Mouse (Mus musculus) embryonic facial prominence, embryonic 12.5 days (tissue): ENCODE measurements around the gene Daam2. TPM values are rescaled to one million over a fixed set of nuclear protein-coding genes. Genes with fewer than 3 reads are reported as not detected.
"Not testable (repeated sequence)": the region's sequence is repeated elsewhere in the genome, so short reads cannot be mapped to it uniquely, and the experiment has no call there.

Experiments used
- ATAC-seq: fragments of 200-750 bp; cut with Nextera tagmentation; 2 replicates; pipeline ENCODE4 v1.8.0; 2017; ENCODE audit not compliant: insufficient number of reproducible peaks, insufficient read depth, low FRiP score, low TSS enrichment
- H3K27ac ChIP-seq: fragments of 300-500 bp; sonication (generic); 2 replicates; pipeline ENCODE4 v1.5.1; 2016; ENCODE audit warnings: mild to moderate bottlenecking
- H3K27me3 ChIP-seq: fragments of 300-500 bp; sonication (generic); 2 replicates; pipeline ENCODE4 v1.6.1; 2016; ENCODE audit warnings: mild to moderate bottlenecking, moderate library complexity
- H3K36me3 ChIP-seq: fragments of 300-500 bp; sonication (generic); 2 replicates; pipeline ENCODE4 v1.6.1; 2016; ENCODE audit warnings: mild to moderate bottlenecking
- H3K4me1 ChIP-seq: fragments of 300-500 bp; sonication (generic); 2 replicates; pipeline ENCODE4 v1.6.1; 2016
- H3K4me2 ChIP-seq: fragments of 300-500 bp; sonication (generic); replicated peaks from 2 replicates; pipeline ENCODE4 v1.6.1; 2016; ENCODE audit warnings: mild to moderate bottlenecking, moderate library complexity
- H3K4me3 ChIP-seq: fragments of 300-500 bp; sonication (generic); 2 replicates; pipeline ENCODE4 v1.5.1; 2016; ENCODE audit warnings: mild to moderate bottlenecking
- H3K9ac ChIP-seq: fragments of 300-500 bp; sonication (generic); 2 replicates; pipeline ENCODE4 v1.6.1; 2016; ENCODE audit warnings: mild to moderate bottlenecking, moderate library complexity
- H3K9me3 ChIP-seq: fragments of 300-500 bp; sonication (generic); 2 replicates; pipeline ENCODE4 v1.6.1; 2016; ENCODE audit warnings: mild to moderate bottlenecking, moderate library complexity
- WGBS: fragments of 180-500 bp; shearing (Covaris S2); methylation state at CpG from one replicate; pipeline ENCODE4 v1.1.7; 2016; 5-methylcytosine and 5-hydroxymethylcytosine counted together
- polyA plus RNA-seq: library from polyadenylated mRNA; unstranded; fragments of >200 nt; fragmentation: Nextera tagmentation; extraction: Ambion mirVana; gene quantifications from 2 replicates; pipeline ENCODE4 v1.2.1, GENCODE M21; 2016

Gene Daam2
- polyA plus RNA-seq, 1 experiment from 2014 or later: 12.4 TPM

DNA sequence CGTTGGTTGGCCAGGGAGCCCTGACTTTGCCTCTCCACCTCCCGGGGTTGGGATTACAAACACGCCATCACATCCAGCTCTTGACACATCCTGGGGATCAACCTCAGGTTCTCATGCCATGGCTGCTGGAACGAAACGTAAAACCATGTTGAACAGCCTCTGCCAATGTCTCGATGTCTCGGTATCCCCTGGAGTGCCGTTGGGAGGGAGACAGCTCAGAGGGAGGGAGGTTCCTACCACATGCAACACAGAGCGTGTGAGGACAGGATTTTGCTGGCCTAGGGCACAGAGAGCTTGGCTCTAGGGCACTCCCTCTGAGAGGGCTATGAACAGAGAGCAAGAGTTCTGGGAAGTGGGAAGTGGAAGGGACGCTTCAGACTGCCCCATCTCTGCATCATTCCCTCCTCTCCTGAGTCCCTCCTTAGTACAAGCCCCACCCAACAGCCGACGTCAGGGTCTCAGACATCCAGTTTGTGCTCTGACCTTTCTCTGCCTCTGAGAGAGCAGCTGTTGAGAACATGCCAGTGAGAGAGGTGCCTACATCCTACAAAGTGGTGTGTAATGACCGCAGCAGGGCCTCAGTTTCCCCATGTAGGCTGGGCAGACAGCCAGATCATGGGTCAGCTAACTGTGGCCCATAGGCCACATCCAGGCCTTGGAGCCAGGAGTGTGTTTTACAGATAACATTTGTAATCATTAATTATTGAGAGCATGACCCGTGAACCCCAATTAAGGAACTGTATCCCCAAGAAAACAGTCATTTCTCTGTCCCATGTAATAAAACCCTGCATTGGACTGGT lies 123.6 kb downstream of the Daam2 start:
- peak overlapping the region; percentile 31; the same call in 1 of the 2 replicates for H3K27ac ChIP-seq
- H3K9ac ChIP-seq: no peak overlapping the region
- 78% methylated on average over 14 of the region's 14 CpGs for WGBS
- H3K27me3 ChIP-seq: no peaks in the 10 kb centered on the region
- H3K36me3 ChIP-seq: peaks cover 18% of the 10 kb centered on the region
- no peaks in the 10 kb centered on the region for H3K4me1 ChIP-seq
- ATAC-seq: no peak
- no peak overlapping the region for H3K4me2 ChIP-seq
- no peak overlapping the region for H3K4me3 ChIP-seq
- H3K9me3 ChIP-seq: no peaks in the 10 kb centered on the region

DNA sequence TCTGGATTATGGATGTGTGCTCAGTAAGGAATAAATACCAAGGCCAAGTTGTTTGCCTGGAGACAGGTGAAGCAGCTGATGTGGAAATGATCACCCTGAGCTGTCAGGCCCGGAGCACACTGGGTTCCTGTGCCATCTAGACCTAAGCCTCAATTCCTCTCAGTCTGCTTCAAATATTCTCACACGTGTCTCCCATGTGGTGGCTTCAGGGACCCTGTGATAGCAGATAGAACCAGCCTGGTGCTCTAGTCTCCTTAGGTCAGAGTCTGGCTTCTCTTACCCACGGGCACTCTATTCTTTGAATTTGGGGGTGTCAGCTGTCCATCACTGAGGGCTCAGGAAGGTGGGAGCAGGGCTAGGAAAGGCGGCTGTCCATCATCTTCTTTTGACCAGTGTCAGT lies 124.4 kb downstream of the Daam2 start:
- WGBS: 89% methylated on average over 4 of the region's 4 CpGs

GRCm38 (mm10) chr17:49438822-49439574 lies 125.1 kb downstream of the Daam2 start:
- H3K27me3 ChIP-seq: no peaks in the 10 kb centered on the region
- H3K4me2 ChIP-seq: no peak overlapping the region
- no peak overlapping the region for H3K4me3 ChIP-seq
- H3K27ac ChIP-seq: no peak overlapping the region
- ATAC-seq: no peak
- H3K4me1 ChIP-seq: no peaks in the 10 kb centered on the region
- no peaks in the 10 kb centered on the region for H3K9me3 ChIP-seq
- 84% methylated on average over 12 of the region's 12 CpGs for WGBS
- peaks cover 33% of the 10 kb centered on the region for H3K36me3 ChIP-seq
- no peak overlapping the region for H3K9ac ChIP-seq

More for the DNA sequence above, 124.4 kb downstream of the Daam2 start:
- Histone ChIP-seq H3K9ac (no peak overlapping the region), H3K9me3 (no peaks in the 10 kb centered on the region), H3K4me1 (no peaks in the 10 kb centered on the region), H3K36me3 (peaks cover 26% of the 10 kb centered on the region), H3K4me3 (no peak overlapping the region), H3K27me3 (no peaks in the 10 kb centered on the region), H3K4me2 (no peak overlapping the region), H3K27ac (no peak overlapping the region)
- ATAC-seq: no peak

GRCm38 (mm10) chr17:49437306-49437705 lies 126.8 kb downstream of the Daam2 start:
- H3K9me3 ChIP-seq, H3K9ac ChIP-seq, H3K4me1 ChIP-seq, ATAC-seq, H3K27me3 ChIP-seq, H3K4me3 ChIP-seq, H3K4me2 ChIP-seq, H3K27ac ChIP-seq: not testable (repeated sequence)
- peaks cover 42% of the 10 kb centered on the region for H3K36me3 ChIP-seq

DNA sequence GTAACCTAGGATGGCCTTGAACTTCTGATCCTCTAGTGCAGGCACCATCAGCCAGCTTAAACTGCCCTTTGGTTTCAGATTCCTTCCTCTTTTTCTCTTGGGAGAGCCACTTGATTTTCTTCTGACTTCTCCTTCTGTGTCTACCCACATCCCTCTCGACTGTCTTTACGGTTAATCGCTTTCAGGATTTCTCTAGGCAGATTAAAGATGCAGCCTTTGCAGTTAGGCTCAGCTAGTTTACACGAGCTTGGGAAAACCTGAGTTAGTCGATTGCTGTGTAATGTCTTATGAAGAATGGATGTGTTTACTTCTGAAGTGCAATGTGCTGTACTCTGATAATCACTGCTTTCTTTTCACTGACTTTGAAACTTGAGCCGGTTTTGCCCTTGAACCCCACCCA lies 127.5 kb downstream of the Daam2 start:
- H3K4me3 ChIP-seq: no peak overlapping the region
- peaks cover 42% of the 10 kb centered on the region for H3K36me3 ChIP-seq
- 77% methylated on average over 6 of the region's 6 CpGs for WGBS
- H3K4me2 ChIP-seq: no peak overlapping the region
- no peak overlapping the region for H3K9ac ChIP-seq
- H3K4me1 ChIP-seq: peaks cover 6% of the 10 kb centered on the region; the same call in 1 of the 2 replicates
- H3K27me3 ChIP-seq: no peaks in the 10 kb centered on the region
- H3K27ac ChIP-seq: no peak overlapping the region
- no peaks in the 10 kb centered on the region for H3K9me3 ChIP-seq
- no peak for ATAC-seq

- Histone ChIP-seq H3K4me3 (no peak overlapping the region), H3K27ac (no peak overlapping the region), H3K9me3 (no peaks in the 10 kb centered on the region), H3K4me2 (no peak overlapping the region), H3K36me3 (peaks cover 34% of the 10 kb centered on the region), H3K4me1 (peaks cover 9% of the 10 kb centered on the region; the same call in 1 of the 2 replicates), H3K27me3 (no peaks in the 10 kb centered on the region), H3K9ac (no peak overlapping the region)
- 94% methylated on average over 10 of the region's 10 CpGs for WGBS
- ATAC-seq: no peak
These were observed 129.1 kb downstream of the Daam2 start for GRCm38 (mm10) chr17:49435081-49435480.

DNA sequence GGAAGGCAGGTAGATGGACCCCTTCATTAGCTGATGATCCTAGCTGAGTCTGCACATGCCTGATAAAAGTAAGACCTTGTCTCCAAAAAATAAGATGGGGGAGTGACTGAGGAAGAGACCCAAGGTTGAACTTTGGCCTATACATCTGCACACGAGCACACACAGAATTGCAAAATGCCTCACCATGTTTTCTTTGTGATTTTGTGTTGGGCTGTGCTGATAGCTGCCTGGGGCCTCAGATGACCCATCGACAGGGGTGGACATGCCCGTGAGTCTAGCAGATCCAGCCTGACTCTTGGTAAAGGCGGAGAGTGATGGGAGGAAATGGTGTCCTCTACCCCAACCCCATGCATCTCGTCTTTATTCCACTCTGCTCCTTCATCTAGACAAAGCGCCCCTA lies 129.9 kb downstream of the Daam2 start:
- H3K27ac ChIP-seq: no peak overlapping the region
- peaks cover 33% of the 10 kb centered on the region for H3K36me3 ChIP-seq
- 78% methylated on average over 6 of the region's 6 CpGs for WGBS
- H3K27me3 ChIP-seq: no peaks in the 10 kb centered on the region
- no peak overlapping the region for H3K4me2 ChIP-seq
- ATAC-seq: no peak
- H3K4me1 ChIP-seq: peaks cover 18% of the 10 kb centered on the region
- H3K9ac ChIP-seq: no peak overlapping the region
- no peaks in the 10 kb centered on the region for H3K9me3 ChIP-seq
- no peak overlapping the region for H3K4me3 ChIP-seq

- Histone ChIP-seq H3K4me1 (peaks cover 23% of the 10 kb centered on the region), H3K4me2 (no peak overlapping the region), H3K4me3 (no peak overlapping the region), H3K27ac (no peak overlapping the region), H3K9me3 (no peaks in the 10 kb centered on the region), H3K36me3 (peaks cover 33% of the 10 kb centered on the region), H3K27me3 (no peaks in the 10 kb centered on the region), H3K9ac (no peak overlapping the region)
- no peak for ATAC-seq
- WGBS: 96% methylated on average over 6 of the region's 6 CpGs
These were observed 131.1 kb downstream of the Daam2 start for GRCm38 (mm10) chr17:49433071-49433470.

- ATAC-seq: no peak
These were observed 132.0 kb downstream of the Daam2 start for GRCm38 (mm10) chr17:49432071-49432711.

DNA sequence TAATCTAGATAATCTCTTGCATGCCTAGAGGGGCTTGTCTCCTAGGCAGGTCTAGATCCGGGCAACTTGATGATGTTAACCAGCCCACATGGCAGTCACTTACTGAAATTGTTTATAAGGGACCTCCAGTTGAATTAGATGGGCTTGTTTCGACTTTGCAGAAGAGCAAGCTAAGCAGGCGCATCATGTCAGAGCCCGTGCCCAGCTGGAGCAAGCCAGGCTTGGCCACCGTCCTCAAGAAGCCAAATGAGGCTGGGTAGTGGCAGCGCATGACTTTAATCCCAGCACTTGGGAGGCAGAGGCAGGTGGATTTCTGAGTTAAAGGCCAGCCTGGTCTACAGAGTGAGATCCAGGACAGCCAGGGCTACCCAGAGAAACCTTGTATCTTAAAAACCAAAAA lies 133.0 kb downstream of the Daam2 start:
- 94% methylated on average over 6 of the region's 6 CpGs for WGBS
- Histone ChIP-seq H3K9ac (no peak overlapping the region), H3K36me3 (peaks cover 29% of the 10 kb centered on the region), H3K9me3 (no peaks in the 10 kb centered on the region), H3K4me3 (no peak overlapping the region), H3K4me1 (peaks cover 23% of the 10 kb centered on the region), H3K4me2 (no peak overlapping the region), H3K27me3 (no peaks in the 10 kb centered on the region), H3K27ac (no peak overlapping the region)
- no peak for ATAC-seq

More at GRCm38 (mm10) chr17:49432071-49432711, 132.0 kb downstream of the Daam2 start:
- peaks cover 23% of the 10 kb centered on the region for H3K4me1 ChIP-seq
- no peak overlapping the region for H3K4me2 ChIP-seq
- no peak overlapping the region for H3K27ac ChIP-seq
- no peaks in the 10 kb centered on the region for H3K27me3 ChIP-seq
- no peak overlapping the region for H3K4me3 ChIP-seq
- no peak overlapping the region for H3K9ac ChIP-seq
- H3K36me3 ChIP-seq: peaks cover 33% of the 10 kb centered on the region
- 69% methylated on average over 4 of the region's 4 CpGs for WGBS
- H3K9me3 ChIP-seq: no peaks in the 10 kb centered on the region

GRCm38 (mm10) chr17:49430136-49430535 lies 134.0 kb downstream of the Daam2 start:
- H3K9ac ChIP-seq: no peak overlapping the region
- no peaks in the 10 kb centered on the region for H3K27me3 ChIP-seq
- H3K9me3 ChIP-seq: no peaks in the 10 kb centered on the region
- peaks cover 23% of the 10 kb centered on the region for H3K4me1 ChIP-seq
- no peak for ATAC-seq
- no peak overlapping the region for H3K4me3 ChIP-seq
- H3K4me2 ChIP-seq: no peak overlapping the region; the same call in 1 of the 2 replicates
- 77% methylated on average over 6 of the region's 6 CpGs for WGBS
- H3K27ac ChIP-seq: no peak overlapping the region
- peaks cover 19% of the 10 kb centered on the region for H3K36me3 ChIP-seq
